Mouse (Mus musculus): ENCODE measurements around the gene Col9a3.
A peak's percentile ranks its signal among the peaks of the same experiment; 100 is the strongest.

Col9a3 gene

DNA sequence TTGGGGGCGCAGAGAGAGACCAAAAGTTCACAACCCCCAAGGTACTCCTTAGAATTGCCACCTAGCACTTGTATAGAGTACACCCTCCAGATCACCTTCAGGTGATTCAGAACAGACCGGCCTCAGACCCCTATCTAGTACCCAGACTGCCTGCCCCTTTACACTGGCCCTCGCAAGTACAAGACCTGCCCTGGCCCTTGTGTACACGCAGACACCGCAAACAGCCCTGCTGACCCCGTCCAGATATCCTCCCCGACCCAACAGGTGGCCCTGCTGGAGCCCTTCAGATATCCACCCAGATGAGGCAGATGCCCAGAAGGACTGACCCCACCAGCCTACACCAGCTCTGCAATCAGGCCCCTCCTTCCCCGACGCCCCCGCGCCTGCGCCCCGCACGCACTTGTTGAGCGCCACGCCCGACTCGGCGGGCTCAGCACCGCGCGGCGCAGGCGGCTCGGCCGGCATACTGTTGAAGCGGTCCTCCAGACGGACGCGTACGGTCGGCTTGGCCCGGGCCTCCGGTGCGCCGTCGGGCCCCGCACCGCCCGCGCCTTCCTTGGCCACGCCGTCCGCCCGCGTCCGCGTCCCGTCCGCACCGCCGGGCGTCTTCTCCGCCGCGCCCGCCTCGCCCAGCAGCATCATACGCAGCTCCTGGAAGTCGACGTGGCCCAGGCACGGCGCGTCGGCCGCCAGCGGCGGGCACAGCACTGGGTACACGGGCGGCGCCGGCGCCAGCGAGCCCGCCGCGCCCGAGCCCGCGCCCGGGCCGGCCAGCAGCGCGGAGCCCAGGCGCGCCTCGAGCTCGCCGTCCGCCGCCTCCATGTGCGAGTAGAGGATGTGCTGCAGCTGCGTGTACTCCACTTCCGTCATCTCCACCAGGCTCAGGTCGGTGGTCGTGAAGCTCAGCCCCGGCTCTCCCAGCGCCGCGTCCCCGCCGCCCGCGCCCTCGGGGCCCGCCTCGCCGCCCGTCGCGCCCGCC is 44.3 kb downstream of the Col9a3 start:
- no peak for DNase-seq (ENCODE audit: low spot score in 2 of 2)

DNA sequence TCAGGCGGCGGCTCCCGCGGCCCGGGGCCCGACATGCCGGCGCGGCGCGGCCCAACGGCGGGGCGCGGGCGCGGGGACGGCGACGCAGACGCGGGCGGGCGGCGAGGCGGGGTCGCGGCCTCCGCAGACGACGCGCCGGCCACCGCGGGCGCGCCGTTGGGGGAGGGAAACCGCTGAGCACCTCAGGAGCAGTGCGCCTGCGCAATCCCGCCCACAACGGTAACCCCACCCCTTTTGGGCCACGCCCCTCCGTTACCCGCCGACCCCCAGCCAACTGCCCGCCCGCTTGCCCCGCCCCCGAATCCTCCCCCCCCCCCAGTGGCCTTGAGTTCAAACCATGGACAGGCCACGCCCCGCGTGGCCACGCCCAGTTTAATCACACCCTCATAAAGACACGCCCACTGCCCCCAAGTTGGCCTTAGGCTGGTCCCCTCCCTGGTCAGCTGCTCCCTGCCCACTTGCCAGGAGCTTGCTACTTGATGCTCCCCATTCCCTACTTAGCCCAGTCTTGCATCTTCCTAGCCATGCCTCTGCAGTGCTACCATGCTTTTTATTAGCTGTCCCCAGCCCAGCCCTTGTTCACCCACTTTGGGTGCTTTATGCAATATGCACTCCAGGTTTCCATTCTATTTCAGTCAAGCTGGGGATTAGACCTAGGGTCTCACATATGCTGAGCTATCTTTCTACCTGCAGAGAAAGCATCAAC is 45.1 kb downstream of the Col9a3 start, which contains the start of gene Tcfl5:
TSS of gene Tcfl5 (minus strand) at position 154 of the 706 bp plus-strand sequence.
- no peak for DNase-seq (ENCODE audit: low spot score in 2 of 2)

- no peak for DNase-seq (ENCODE audit: low spot score in 2 of 2)
Observed at GRCm38 (mm10) chr2:180643626-180644025, 46.0 kb downstream of the Col9a3 start.

- no peak for DNase-seq (ENCODE audit: low spot score in 2 of 2)
Observed at GRCm38 (mm10) chr2:180646841-180647240, 49.3 kb downstream of the Col9a3 start.

DNA sequence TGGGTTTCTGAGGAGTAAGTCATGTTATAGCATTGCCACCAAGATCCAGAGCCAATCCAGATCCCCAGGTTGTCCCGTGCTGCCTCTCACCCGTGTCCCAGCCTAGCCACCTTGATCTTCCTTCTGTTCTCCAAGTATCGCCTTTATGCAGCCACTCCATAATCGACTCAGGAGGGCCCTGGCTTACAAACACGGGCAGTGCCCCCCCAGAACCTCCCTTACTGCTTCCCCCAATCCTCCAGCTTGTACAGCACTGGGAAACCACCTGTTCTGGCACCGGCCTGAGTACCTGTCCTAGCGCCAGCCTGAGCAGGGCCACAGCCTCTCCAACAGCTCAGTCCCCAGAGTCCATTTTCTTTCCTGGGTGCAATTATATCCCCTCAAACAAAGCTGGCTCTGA is 57.1 kb downstream of the Col9a3 start:
- DNase-seq (ENCODE audit: low spot score in 2 of 2): no peak

- no peak for DNase-seq (ENCODE audit: low spot score in 2 of 2)
Observed at GRCm38 (mm10) chr2:180655150-180655549, 57.6 kb downstream of the Col9a3 start.

DNA sequence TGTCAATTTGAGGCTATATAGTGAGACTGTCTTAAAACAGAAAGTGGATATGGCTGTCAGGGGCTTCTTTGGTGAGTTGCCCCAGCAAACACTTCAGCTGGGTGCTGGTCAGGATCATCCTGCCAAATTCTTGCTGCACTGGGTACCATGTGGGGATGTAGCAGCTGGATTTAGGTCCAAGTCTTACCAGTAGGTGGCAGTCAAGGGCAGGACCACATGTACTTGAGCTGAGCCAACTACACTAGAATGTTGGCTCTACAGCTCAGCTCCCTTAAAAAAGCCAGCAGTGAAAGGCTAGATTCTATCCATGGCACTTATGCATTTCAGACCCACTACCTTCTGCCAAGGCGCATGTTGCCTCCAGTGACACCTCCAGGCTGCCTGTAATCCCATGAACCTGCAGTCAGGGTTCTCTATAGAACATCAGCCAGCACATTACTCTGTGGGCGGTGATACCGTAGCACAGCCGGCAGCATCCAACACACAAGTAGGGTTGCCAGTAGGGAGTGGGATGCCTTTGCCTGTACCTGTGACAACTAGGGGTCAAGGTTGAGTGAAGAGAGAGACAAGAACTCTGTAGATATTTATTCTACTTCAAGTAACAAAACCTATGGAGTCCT is 59.9 kb downstream of the Col9a3 start:
- DNase-seq (ENCODE audit: low spot score in 2 of 2): peak; percentile 69 to 81

- DNase-seq (ENCODE audit: low spot score in 2 of 2): no peak
Observed at GRCm38 (mm10) chr2:180658381-180658780, 60.8 kb downstream of the Col9a3 start.

GRCm38 (mm10) chr2:180659353-180660150 is 62.0 kb downstream of the Col9a3 start:
- DNase-seq (ENCODE audit: low spot score in 2 of 2): no peak

- DNase-seq (ENCODE audit: low spot score in 2 of 2): no peak
Observed at GRCm38 (mm10) chr2:180660521-180660920, 62.9 kb downstream of the Col9a3 start.

- no peak for DNase-seq (ENCODE audit: low spot score in 2 of 2)
Observed at GRCm38 (mm10) chr2:180662008-180662407, 64.4 kb downstream of the Col9a3 start.
